Mouse (Mus musculus) hindbrain, embryonic 12.5 days (tissue): ENCODE data around the gene Mnat1. TPM values are rescaled to one million over a fixed set of nuclear protein-coding genes. Genes with fewer than 3 reads are reported as not detected.
A peak's percentile ranks its signal among the peaks of the same experiment; 100 is the strongest.
"Not testable (repeated sequence)": the region's sequence is repeated elsewhere in the genome, so short reads cannot be mapped to it uniquely, and the experiment has no call there.

Source experiments
- ATAC-seq: fragments of 200-750 bp; cut with Nextera tagmentation; 2 replicates; pipeline ENCODE4 v1.8.0; 2017; ENCODE audit warnings: moderate TSS enrichment; ENCODE audit not compliant: low FRiP score
- H3K27ac ChIP-seq: fragments of 300-500 bp; sonication (generic); 2 replicates; pipeline ENCODE4 v1.5.1; 2016; ENCODE audit warnings: mild to moderate bottlenecking
- H3K27me3 ChIP-seq: fragments of 300-500 bp; sonication (generic); 2 replicates; pipeline ENCODE4 v1.6.1; 2016; ENCODE audit warnings: mild to moderate bottlenecking
- H3K36me3 ChIP-seq: fragments of 300-500 bp; sonication (generic); 2 replicates; pipeline ENCODE4 v1.6.1; 2016; ENCODE audit warnings: mild to moderate bottlenecking
- H3K4me1 ChIP-seq: fragments of 300-500 bp; sonication (generic); 2 replicates; pipeline ENCODE4 v1.6.1; 2016
- H3K4me2 ChIP-seq: fragments of 300-500 bp; sonication (generic); replicated peaks from 2 replicates; pipeline ENCODE4 v1.6.1; 2016; ENCODE audit warnings: mild to moderate bottlenecking
- H3K4me3 ChIP-seq: fragments of 300-500 bp; sonication (generic); 2 replicates; pipeline ENCODE4 v1.5.1; 2016; ENCODE audit warnings: mild to moderate bottlenecking
- H3K9ac ChIP-seq: fragments of 300-500 bp; sonication (generic); 2 replicates; pipeline ENCODE4 v1.6.1; 2016; ENCODE audit warnings: mild to moderate bottlenecking, moderate library complexity
- H3K9me3 ChIP-seq: fragments of 300-500 bp; sonication (generic); replicated peaks from 2 replicates; pipeline ENCODE4 v1.6.1; 2016; ENCODE audit warnings: mild to moderate bottlenecking
- WGBS: fragments of 180-500 bp; shearing (Covaris S2); methylation state at CpG from one replicate; pipeline ENCODE4 v1.1.7; 2016; 5-methylcytosine and 5-hydroxymethylcytosine counted together
- polyA plus RNA-seq: library from polyadenylated mRNA; unstranded; fragments of >200 nt; fragmentation: Nextera tagmentation; extraction: Ambion mirVana; gene quantifications from 2 replicates; pipeline ENCODE4 v1.2.1, GENCODE M21; 2016

The Mnat1 gene
- polyA plus RNA-seq, 1 experiment from 2014 or later: 26.4 TPM

DNA sequence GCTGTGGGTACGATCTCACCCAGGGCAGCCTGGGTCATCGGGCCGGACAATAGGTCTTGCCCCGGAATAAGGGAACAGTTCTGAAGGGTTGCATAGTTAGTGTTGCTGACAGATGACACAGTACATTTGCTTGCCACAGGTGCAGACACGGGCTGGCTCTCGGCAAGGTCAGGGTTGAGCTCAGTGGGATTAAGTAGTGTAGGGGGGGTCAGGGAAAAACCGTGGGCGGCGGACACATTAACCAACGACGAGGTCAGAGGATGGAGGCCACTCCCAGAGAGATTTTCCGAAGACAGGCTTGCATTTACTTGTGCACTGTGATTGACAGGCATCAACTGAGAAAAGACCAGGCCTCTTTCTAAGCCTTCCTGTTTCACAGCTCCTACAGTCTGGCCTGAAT, 19.8 kb upstream of the Mnat1 start:
- Histone ChIP-seq H3K36me3 (peaks cover 21% of the 10 kb centered on the region), H3K4me3 (no peak overlapping the region), H3K9ac (no peak overlapping the region), H3K27ac (no peak overlapping the region), H3K4me1 (no peaks in the 10 kb centered on the region), H3K27me3 (no peaks in the 10 kb centered on the region), H3K9me3 (no peaks in the 10 kb centered on the region), H3K4me2 (no peak overlapping the region)
- 86% methylated on average over 12 of the region's 12 CpGs for WGBS
- ATAC-seq: no peak

- H3K27ac ChIP-seq: no peak overlapping the region
- H3K4me2 ChIP-seq: no peak overlapping the region
- no peak for ATAC-seq
- peaks cover 21% of the 10 kb centered on the region for H3K36me3 ChIP-seq
- H3K9ac ChIP-seq: no peak overlapping the region
- WGBS: 81% methylated on average over 2 of the region's 2 CpGs
- H3K9me3 ChIP-seq: no peaks in the 10 kb centered on the region
- no peak overlapping the region for H3K4me3 ChIP-seq
- peaks cover 21% of the 10 kb centered on the region for H3K4me1 ChIP-seq
- H3K27me3 ChIP-seq: peaks cover 13% of the 10 kb centered on the region
Measured at GRCm38 (mm10) chr12:73107821-73108220, 15.7 kb upstream of the Mnat1 start.

DNA sequence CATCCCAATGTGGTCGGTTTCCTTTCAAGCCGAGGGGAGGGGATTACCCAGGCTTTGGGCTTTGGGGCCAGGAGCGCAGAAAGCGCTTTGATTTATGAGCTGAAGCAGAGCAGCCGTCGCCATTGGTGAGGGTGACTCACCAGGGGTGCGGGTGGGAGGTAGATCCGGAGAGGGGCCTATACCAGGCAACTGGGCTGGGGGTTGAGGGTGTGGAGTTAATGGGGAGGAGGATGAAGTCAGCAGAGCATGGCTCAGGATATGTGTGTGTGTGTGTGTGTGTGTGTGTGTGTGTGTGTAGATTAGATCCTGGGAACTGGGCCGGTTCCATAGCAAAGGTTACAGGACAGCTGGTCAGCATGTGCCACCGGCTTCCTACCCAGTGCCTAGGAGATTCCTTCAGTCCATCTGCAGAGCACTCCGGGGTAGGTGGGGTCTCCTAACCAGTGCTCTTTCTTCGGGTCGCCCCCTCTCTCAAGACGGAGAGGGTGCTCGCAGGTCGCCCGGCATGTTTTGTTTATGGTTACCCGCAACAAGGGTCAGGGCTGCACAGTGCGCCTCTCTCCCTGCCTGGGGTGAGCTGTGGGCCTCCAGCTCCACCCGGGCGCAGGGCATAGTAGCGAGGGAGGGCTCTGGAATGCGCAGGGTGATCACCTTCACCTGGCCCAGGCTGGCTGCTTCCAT, 12.9 kb upstream of the Mnat1 start:
- peak; percentile 29; the same call in 1 of the 2 replicates for ATAC-seq
- H3K4me3 ChIP-seq: peak overlapping the region; percentile 75
- peaks cover 21% of the 10 kb centered on the region for H3K4me1 ChIP-seq
- WGBS: 2% methylated on average over 23 of the region's 23 CpGs
- H3K9me3 ChIP-seq: no peaks in the 10 kb centered on the region
- no peak overlapping the region for H3K27ac ChIP-seq
- peaks cover 19% of the 10 kb centered on the region for H3K27me3 ChIP-seq
- H3K4me2 ChIP-seq: peak overlapping the region; percentile 99
- 0 out of 2 replicates have a peak, but pooled peaks cover 7% of the 10 kb centered on the region for H3K36me3 ChIP-seq
- peak overlapping the region; percentile 77 for H3K9ac ChIP-seq

DNA sequence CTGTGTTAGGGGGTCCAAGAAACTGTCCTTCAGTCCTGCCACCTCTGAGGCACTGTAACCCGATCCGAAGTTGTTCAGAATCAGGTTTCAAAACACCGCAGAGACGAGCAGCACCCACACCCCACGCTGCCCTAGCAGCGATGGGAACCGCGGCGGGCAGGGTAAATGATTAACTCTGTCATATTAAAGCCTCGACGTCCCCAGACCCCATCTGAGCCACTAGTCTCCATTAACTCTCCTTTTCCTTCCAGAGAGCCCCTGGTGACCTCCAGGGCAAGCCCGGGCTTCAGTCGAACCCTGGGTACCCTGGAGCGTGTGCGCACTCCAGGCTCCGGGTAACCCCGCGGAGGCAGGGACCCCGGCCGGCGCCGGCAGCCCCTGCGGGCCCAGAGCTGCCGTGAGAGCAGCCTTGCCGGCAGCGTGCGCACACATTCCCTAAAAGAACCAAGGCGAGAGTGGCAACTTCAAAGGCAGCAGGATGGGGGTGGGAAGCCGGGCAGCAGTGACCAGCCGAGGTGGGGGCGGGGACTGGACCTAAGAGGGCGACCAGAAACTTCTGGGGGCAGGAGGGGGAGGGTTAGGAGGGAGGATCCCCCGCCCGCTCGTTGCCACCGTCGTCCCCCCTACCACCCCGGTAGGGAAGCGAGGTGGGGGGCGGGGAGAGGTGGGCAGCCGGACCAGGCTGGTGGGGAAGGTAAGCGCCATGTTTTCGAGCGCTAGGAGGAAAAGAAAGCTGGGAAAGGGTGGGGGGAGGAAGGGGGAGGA, 11.8 kb upstream of the Mnat1 start:
- peak; percentile 11; the same call in 1 of the 2 replicates for ATAC-seq
- Histone ChIP-seq H3K4me2 (peak overlapping the region; percentile 99), H3K27me3 (peaks cover 19% of the 10 kb centered on the region), H3K4me3 (peak overlapping the region; percentile 75), H3K27ac (peak overlapping the region; percentile 87), H3K9me3 (no peaks in the 10 kb centered on the region), H3K4me1 (peaks cover 21% of the 10 kb centered on the region), H3K9ac (peak overlapping the region; percentile 77), H3K36me3 (0 out of 2 replicates have a peak, but pooled peaks cover 7% of the 10 kb centered on the region)
- WGBS: under 1% methylated on average over 43 of the region's 44 CpGs

DNA sequence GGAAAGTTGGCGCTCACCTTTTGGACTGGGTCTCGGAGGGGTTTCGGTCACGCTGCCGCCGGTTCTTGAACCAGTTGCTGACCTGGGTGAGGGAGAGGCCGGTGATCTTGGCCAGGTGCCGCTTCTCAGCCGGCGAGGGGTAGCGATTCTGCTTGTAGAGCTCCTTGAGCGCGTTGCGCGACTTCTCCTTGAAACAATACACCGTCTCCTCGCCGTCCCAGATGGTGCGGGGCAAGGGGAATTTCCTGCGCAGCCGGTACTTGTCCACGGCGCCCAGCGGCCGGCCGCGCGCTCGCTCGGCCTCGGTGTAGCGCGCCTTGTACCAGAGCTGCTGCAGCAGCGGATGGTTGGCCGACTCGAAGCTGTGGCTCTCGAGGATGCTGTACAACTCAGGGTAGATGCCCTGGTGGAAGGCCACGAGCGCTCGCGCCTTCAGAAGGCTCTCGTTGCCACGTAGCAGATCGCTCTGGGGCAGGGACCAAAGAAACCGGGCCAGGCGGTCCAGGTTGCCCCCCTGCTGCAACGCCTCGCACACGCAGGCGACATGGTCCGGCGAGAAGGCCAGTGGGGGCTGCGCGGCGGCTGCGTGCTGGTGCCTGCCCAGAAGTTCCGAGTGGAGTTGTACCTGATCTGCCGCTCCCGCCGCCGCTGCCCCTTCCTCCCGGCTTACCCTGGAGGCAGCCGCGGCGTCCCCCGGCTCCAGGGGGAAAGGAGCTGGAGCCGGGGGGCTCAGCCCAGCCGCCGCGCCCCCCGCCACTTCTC, 11.0 kb upstream of the Mnat1 start:
- peak; percentile 46 for ATAC-seq
- Histone ChIP-seq H3K36me3 (0 out of 2 replicates have a peak, but pooled peaks cover 7% of the 10 kb centered on the region), H3K9ac (peak overlapping the region; percentile 77), H3K4me2 (peak overlapping the region; percentile 99), H3K9me3 (no peaks in the 10 kb centered on the region), H3K4me3 (peak overlapping the region; percentile 75), H3K4me1 (peaks cover 21% of the 10 kb centered on the region), H3K27ac (peak overlapping the region; percentile 87), H3K27me3 (peaks cover 19% of the 10 kb centered on the region)
- WGBS: under 1% methylated on average over 66 of the region's 71 CpGs

DNA sequence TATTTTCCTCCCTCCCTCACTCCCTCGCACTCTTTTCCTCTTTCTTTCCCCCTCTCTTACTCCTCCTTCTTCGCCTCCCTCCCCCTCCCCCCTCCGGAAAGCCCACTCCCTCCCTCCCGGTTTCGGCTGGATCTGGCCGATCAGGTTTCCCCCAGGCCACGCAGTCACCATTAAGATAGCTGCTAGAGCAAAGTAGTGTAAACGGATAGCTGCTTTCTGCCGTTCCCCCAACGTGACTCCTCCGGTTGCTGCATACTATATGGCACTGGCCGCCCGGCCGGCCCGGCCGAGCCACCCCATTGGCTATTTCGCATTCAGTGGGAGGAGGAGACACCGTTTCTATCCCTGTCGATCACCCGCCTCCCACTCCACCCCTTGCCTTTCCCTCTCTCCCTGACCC, 10.3 kb upstream of the Mnat1 start, which contains the start of gene Six4:
TSS of gene Six4 (minus strand) at position 261 of the 400 bp plus-strand sequence.
- 1% methylated on average over 20 of the region's 20 CpGs for WGBS
- peak within 1 kb of the TSS; percentile 87 for H3K27ac ChIP-seq
- H3K27me3 ChIP-seq: peaks cover 19% of the 10 kb centered on the region
- H3K4me1 ChIP-seq: peaks cover 21% of the 10 kb centered on the region
- no peaks in the 10 kb centered on the region for H3K9me3 ChIP-seq
- peak; percentile 90 for ATAC-seq
- peak within 1 kb of the TSS; percentile 75 for H3K4me3 ChIP-seq
- peak within 1 kb of the TSS; percentile 99 for H3K4me2 ChIP-seq
- H3K36me3 ChIP-seq: 0 out of 2 replicates have a peak, but pooled peaks cover 7% of the 10 kb centered on the region
- H3K9ac ChIP-seq: peak within 1 kb of the TSS; percentile 77

DNA sequence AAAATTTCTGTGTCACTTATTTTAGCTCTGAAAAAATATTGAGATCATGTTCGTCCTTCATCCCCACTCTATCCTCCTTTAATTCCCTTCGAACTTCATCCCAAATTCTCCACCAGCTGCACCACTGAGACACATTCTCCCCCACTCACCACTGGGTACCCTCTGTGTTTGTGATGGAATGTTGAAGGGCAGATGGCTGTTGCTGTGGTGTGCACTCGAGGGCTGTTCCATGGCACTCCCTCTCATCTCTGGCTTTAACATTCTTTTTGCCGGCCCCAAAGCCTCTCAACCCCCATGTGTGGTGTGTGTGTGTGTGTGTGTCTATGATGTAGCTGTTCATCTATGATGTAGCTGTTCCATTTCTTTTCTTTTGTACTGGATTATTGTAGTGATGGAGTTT, 1.7 kb downstream of the Mnat1 start:
- 80% methylated on average over 4 of the region's 4 CpGs for WGBS
- Histone ChIP-seq H3K27me3 (no peaks in the 10 kb centered on the region), H3K9ac (no peak overlapping the region), H3K27ac (no peak overlapping the region), H3K36me3 (no peaks in the 10 kb centered on the region), H3K4me3 (no peak overlapping the region), H3K9me3 (no peaks in the 10 kb centered on the region), H3K4me1 (peaks cover 6% of the 10 kb centered on the region; the same call in 1 of the 2 replicates), H3K4me2 (no peak overlapping the region)
- ATAC-seq: no peak

- no peak for ATAC-seq
- Histone ChIP-seq H3K9me3 (no peaks in the 10 kb centered on the region), H3K4me1 (no peaks in the 10 kb centered on the region), H3K4me3 (no peak overlapping the region), H3K27me3 (no peaks in the 10 kb centered on the region), H3K27ac (no peak overlapping the region), H3K4me2 (no peak overlapping the region), H3K36me3 (no peaks in the 10 kb centered on the region), H3K9ac (no peak overlapping the region)
- WGBS: 93% methylated on average over 3 of the region's 3 CpGs
Measured at GRCm38 (mm10) chr12:73140732-73141131, 17.2 kb downstream of the Mnat1 start.

DNA sequence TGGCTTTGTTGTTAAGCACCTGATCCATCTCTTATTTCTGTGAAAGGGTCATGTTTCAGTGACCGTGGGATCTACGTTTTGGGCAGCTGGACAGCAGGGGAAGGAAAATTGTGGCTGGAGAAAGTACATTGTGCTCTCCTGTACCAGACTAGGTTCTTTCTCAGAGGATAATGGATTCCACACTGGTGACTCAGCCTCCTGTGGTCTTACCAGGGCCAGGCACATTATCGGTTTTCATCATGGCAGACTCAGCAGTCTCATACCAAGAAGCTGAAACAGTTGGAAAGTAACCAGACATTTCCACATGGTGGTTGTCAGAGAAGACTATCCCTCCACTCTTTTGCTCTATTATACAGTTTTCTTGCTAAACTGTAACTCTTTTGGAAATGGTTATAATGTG, 23.7 kb downstream of the Mnat1 start:
- Histone ChIP-seq H3K27me3 (no peaks in the 10 kb centered on the region), H3K36me3 (no peaks in the 10 kb centered on the region), H3K27ac (no peak overlapping the region), H3K4me2 (no peak overlapping the region), H3K4me3 (no peak overlapping the region), H3K9me3 (no peaks in the 10 kb centered on the region), H3K9ac (no peak overlapping the region), H3K4me1 (no peaks in the 10 kb centered on the region)
- 59% methylated on average over 3 of the region's 3 CpGs for WGBS
- no peak for ATAC-seq

- not testable (repeated sequence) for H3K27ac ChIP-seq, H3K36me3 ChIP-seq, H3K4me1 ChIP-seq, H3K4me3 ChIP-seq, H3K9ac ChIP-seq, ATAC-seq, H3K4me2 ChIP-seq, H3K9me3 ChIP-seq, H3K27me3 ChIP-seq
- WGBS: 88% methylated on average over 5 of the region's 5 CpGs
Measured at GRCm38 (mm10) chr12:73151038-73151437, 27.5 kb downstream of the Mnat1 start.

DNA sequence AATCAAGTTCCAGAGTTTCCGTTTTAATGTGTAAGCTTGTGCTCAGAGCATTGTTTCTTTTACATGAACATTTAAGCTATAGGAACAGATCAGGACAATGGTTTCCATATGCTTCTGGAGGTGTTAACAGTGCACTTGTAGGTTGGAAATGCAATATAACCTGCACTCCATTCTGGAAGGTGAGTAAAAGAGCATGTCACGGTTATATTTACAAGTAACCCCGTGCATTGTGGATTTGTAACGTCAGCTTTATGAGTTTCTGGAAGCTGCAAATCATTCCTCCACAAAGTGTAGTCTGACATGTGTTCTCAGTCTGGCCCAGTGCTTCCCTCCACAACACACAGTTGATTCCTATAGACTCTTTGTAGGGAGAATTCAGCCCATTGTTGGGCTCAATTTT, 30.6 kb downstream of the Mnat1 start:
- Histone ChIP-seq H3K27ac (no peak overlapping the region), H3K36me3 (no peaks in the 10 kb centered on the region), H3K9ac (no peak overlapping the region), H3K4me3 (no peak overlapping the region), H3K9me3 (no peaks in the 10 kb centered on the region), H3K4me1 (no peaks in the 10 kb centered on the region), H3K4me2 (no peak overlapping the region), H3K27me3 (no peaks in the 10 kb centered on the region)
- no peak for ATAC-seq
- WGBS: 96% methylated on average over 4 of the region's 4 CpGs

GRCm38 (mm10) chr12:73160341-73160740, 36.8 kb downstream of the Mnat1 start:
- Histone ChIP-seq H3K9me3 (no peaks in the 10 kb centered on the region), H3K9ac (no peak overlapping the region), H3K36me3 (no peaks in the 10 kb centered on the region), H3K4me2 (no peak overlapping the region), H3K4me3 (no peak overlapping the region), H3K27ac (no peak overlapping the region), H3K27me3 (no peaks in the 10 kb centered on the region), H3K4me1 (no peaks in the 10 kb centered on the region)
- no peak for ATAC-seq
- WGBS: 73% methylated on average over 4 of the region's 4 CpGs
